Mouse (Mus musculus): ENCODE measurements around the gene Evl. TPM values are rescaled to one million over a fixed set of nuclear protein-coding genes. Genes with fewer than 3 reads are reported as not detected.
"Not testable (repeated sequence)": the region's sequence is repeated elsewhere in the genome, so short reads cannot be mapped to it uniquely, and the experiment has no call there.

Evl gene
- total RNA-seq, 4 experiments from 2014 or later: 45.4 to 65.2 (median 50.3) TPM

- no peak for DNase-seq
Measured at GRCm38 (mm10) chr12:108699576-108699975, 145.1 kb downstream of the Evl start.

GRCm38 (mm10) chr12:108700037-108700436, 145.5 kb downstream of the Evl start:
- DNase-seq: no peak

- no peak for DNase-seq
Measured at GRCm38 (mm10) chr12:108701221-108701620, 146.7 kb downstream of the Evl start.

GRCm38 (mm10) chr12:108702185-108702584, 147.7 kb downstream of the Evl start, which contains the start of gene Degs2:
Gene Degs2, minus strand, starts transcription at chr12:108702315.
- DNase-seq: no peak

GRCm38 (mm10) chr12:108705486-108705885, 151.0 kb downstream of the Evl start:
- no peak for DNase-seq

- no peak for DNase-seq
Measured at GRCm38 (mm10) chr12:108706129-108706528, 151.6 kb downstream of the Evl start.

GRCm38 (mm10) chr12:108709386-108709785, 154.9 kb downstream of the Evl start:
- DNase-seq: no peak

- no peak for DNase-seq
Measured at GRCm38 (mm10) chr12:108709964-108710765, 155.6 kb downstream of the Evl start.

- no peak for DNase-seq
Measured at GRCm38 (mm10) chr12:108710861-108711615, 156.5 kb downstream of the Evl start.

GRCm38 (mm10) chr12:108712481-108712880, 158.0 kb downstream of the Evl start:
- no peak for DNase-seq

GRCm38 (mm10) chr12:108713972-108714371, 159.5 kb downstream of the Evl start:
- not testable (repeated sequence) for DNase-seq

GRCm38 (mm10) chr12:108715854-108716253, 161.3 kb downstream of the Evl start:
- DNase-seq: no peak

- no peak for DNase-seq
Measured at GRCm38 (mm10) chr12:108718485-108718884, 164.0 kb downstream of the Evl start.

GRCm38 (mm10) chr12:108722464-108722863, 167.9 kb downstream of the Evl start:
- no peak for DNase-seq

- no peak for DNase-seq
Measured at GRCm38 (mm10) chr12:108723841-108724240, 169.3 kb downstream of the Evl start.

GRCm38 (mm10) chr12:108734386-108734785, 179.9 kb downstream of the Evl start:
- DNase-seq: no peak

- no peak for DNase-seq
Measured at GRCm38 (mm10) chr12:108737838-108738237, 183.3 kb downstream of the Evl start.

Small RNAs within 50 kb of the gene (microRNA-seq; reads per million reads assigned to microRNA genes)
- gene Gm23872 (0 reads per million in 2 experiments), gene Mir342 (573 to 720 reads per million in 2 experiments)

Other genes starting within 250 kb of the Evl start
- gene Hhipl1, start 248.4 kb upstream of the Evl start, total RNA-seq (2022): 1 to 10 TPM in 3 of 4 experiments, under 1 TPM in 1; 0.81 to 1.9 (median 1.5) TPM
- 1 to 10 TPM; 2.1 to 7.3 (median 4.7) TPM for gene Cyp46a1, start 220.3 kb upstream of the Evl start, total RNA-seq (2022)
- 10 to 100 TPM; 15.2 to 31.0 (median 22.8) TPM for gene Eml1, start 183.8 kb upstream of the Evl start, total RNA-seq (2022)
- not detected for gene Degs2, start 147.6 kb downstream of the Evl start, total RNA-seq (2022)
- 10 to 100 TPM; 65.4 to 76.7 (median 70.7) TPM for gene Yy1, start 238.3 kb downstream of the Evl start, total RNA-seq (2022)

All from adrenal gland, adult 8-10 months (tissue).